Mouse (Mus musculus): ENCODE data around the gene Cdkal1.

Gene Cdkal1

GRCm38 (mm10) chr13:29483950-29484349 is 371.5 kb downstream of the Cdkal1 start:
- DNase-seq = no peak

- DNase-seq = no peak
Observed at GRCm38 (mm10) chr13:29482147-29482863, 373.2 kb downstream of the Cdkal1 start.

- no peak for DNase-seq
Observed at GRCm38 (mm10) chr13:29476421-29476820, 379.1 kb downstream of the Cdkal1 start.

- no peak for DNase-seq
Observed at GRCm38 (mm10) chr13:29474301-29474700, 381.2 kb downstream of the Cdkal1 start.

- no peak for DNase-seq
Observed at GRCm38 (mm10) chr13:29473779-29474178, 381.7 kb downstream of the Cdkal1 start.

GRCm38 (mm10) chr13:29462271-29462670 is 393.2 kb downstream of the Cdkal1 start:
- DNase-seq = no peak

- DNase-seq = no peak
Observed at GRCm38 (mm10) chr13:29460741-29461140, 394.7 kb downstream of the Cdkal1 start.

- DNase-seq = no peak
Observed at GRCm38 (mm10) chr13:29458385-29458784, 397.1 kb downstream of the Cdkal1 start.

- no peak for DNase-seq
Observed at GRCm38 (mm10) chr13:29437067-29437466, 418.4 kb downstream of the Cdkal1 start.

GRCm38 (mm10) chr13:29434726-29435125 is 420.7 kb downstream of the Cdkal1 start:
- no peak for DNase-seq

GRCm38 (mm10) chr13:29430919-29431318 is 424.6 kb downstream of the Cdkal1 start:
- no peak for DNase-seq

- no peak for DNase-seq
Observed at GRCm38 (mm10) chr13:29429877-29430276, 425.6 kb downstream of the Cdkal1 start.

- no peak for DNase-seq
Observed at GRCm38 (mm10) chr13:29429196-29429595, 426.3 kb downstream of the Cdkal1 start.

- DNase-seq = peak; percentile 30
Observed at GRCm38 (mm10) chr13:29416450-29417136, 438.9 kb downstream of the Cdkal1 start.

GRCm38 (mm10) chr13:29415967-29416366 is 439.5 kb downstream of the Cdkal1 start:
- DNase-seq = no peak

GRCm38 (mm10) chr13:29414878-29415277 is 440.6 kb downstream of the Cdkal1 start:
- no peak for DNase-seq

GRCm38 (mm10) chr13:29414470-29414869 is 441.0 kb downstream of the Cdkal1 start:
- DNase-seq = no peak

GRCm38 (mm10) chr13:29411176-29411575 is 444.3 kb downstream of the Cdkal1 start:
- DNase-seq = no peak

- DNase-seq = no peak
Observed at GRCm38 (mm10) chr13:29407619-29408018, 447.9 kb downstream of the Cdkal1 start.

GRCm38 (mm10) chr13:29405316-29405715 is 450.2 kb downstream of the Cdkal1 start:
- no peak for DNase-seq

GRCm38 (mm10) chr13:29403217-29403616 is 452.3 kb downstream of the Cdkal1 start:
- DNase-seq = no peak

- DNase-seq = no peak
Observed at GRCm38 (mm10) chr13:29402526-29403040, 452.9 kb downstream of the Cdkal1 start.

- DNase-seq = no peak
Observed at GRCm38 (mm10) chr13:29399908-29400307, 455.6 kb downstream of the Cdkal1 start.

- DNase-seq = peak; percentile 63
Observed at GRCm38 (mm10) chr13:29398456-29398855, 457.0 kb downstream of the Cdkal1 start.
